Mouse (Mus musculus) midbrain, embryonic 12.5 days (tissue): ENCODE measurements around the gene Ddx25. TPM values are rescaled to one million over a fixed set of nuclear protein-coding genes. Genes with fewer than 3 reads are reported as not detected.
A peak's percentile ranks its signal among the peaks of the same experiment; 100 is the strongest.

Source experiments
- ATAC-seq: fragments of 200-750 bp; cut with Nextera tagmentation; 2 replicates; pipeline ENCODE4 v1.8.0; 2017; ENCODE audit warnings: low read depth, moderate TSS enrichment, moderate library complexity; ENCODE audit not compliant: low FRiP score
- H3K27ac ChIP-seq: fragments of 300-500 bp; sonication (generic); replicated peaks from 2 replicates; pipeline ENCODE4 v1.5.1; 2016; ENCODE audit warnings: mild to moderate bottlenecking
- H3K27me3 ChIP-seq: fragments of 300-500 bp; sonication (generic); 2 replicates; pipeline ENCODE4 v1.6.1; 2016; ENCODE audit warnings: mild to moderate bottlenecking
- H3K36me3 ChIP-seq: fragments of 300-500 bp; sonication (generic); 2 replicates; pipeline ENCODE4 v1.6.1; 2016
- H3K4me1 ChIP-seq: fragments of 300-500 bp; sonication (generic); 2 replicates; pipeline ENCODE4 v1.6.1; 2016
- H3K4me2 ChIP-seq: fragments of 300-500 bp; sonication (generic); replicated peaks from 2 replicates; pipeline ENCODE4 v1.6.1; 2016; ENCODE audit warnings: mild to moderate bottlenecking, moderate library complexity
- H3K4me3 ChIP-seq: fragments of 300-500 bp; sonication (generic); 2 replicates; pipeline ENCODE4 v1.5.1; 2016; ENCODE audit warnings: mild to moderate bottlenecking
- H3K9ac ChIP-seq: fragments of 300-500 bp; sonication (generic); replicated peaks from 2 replicates; pipeline ENCODE4 v1.6.1; 2016; ENCODE audit warnings: mild to moderate bottlenecking, moderate library complexity
- H3K9me3 ChIP-seq: fragments of 300-500 bp; sonication (generic); 2 replicates; pipeline ENCODE4 v1.6.1; 2016; ENCODE audit warnings: mild to moderate bottlenecking
- WGBS: fragments of 180-500 bp; shearing (Covaris S2); methylation state at CpG from one replicate; pipeline ENCODE4 v1.1.7; 2016; 5-methylcytosine and 5-hydroxymethylcytosine counted together
- polyA plus RNA-seq: library from polyadenylated mRNA; unstranded; fragments of >200 nt; fragmentation: Nextera tagmentation; extraction: Ambion mirVana; gene quantifications from 2 replicates; pipeline ENCODE4 v1.2.1, GENCODE M21; 2016

Ddx25 gene
- polyA plus RNA-seq, 1 experiment from 2014 or later, result 11.0 TPM

DNA sequence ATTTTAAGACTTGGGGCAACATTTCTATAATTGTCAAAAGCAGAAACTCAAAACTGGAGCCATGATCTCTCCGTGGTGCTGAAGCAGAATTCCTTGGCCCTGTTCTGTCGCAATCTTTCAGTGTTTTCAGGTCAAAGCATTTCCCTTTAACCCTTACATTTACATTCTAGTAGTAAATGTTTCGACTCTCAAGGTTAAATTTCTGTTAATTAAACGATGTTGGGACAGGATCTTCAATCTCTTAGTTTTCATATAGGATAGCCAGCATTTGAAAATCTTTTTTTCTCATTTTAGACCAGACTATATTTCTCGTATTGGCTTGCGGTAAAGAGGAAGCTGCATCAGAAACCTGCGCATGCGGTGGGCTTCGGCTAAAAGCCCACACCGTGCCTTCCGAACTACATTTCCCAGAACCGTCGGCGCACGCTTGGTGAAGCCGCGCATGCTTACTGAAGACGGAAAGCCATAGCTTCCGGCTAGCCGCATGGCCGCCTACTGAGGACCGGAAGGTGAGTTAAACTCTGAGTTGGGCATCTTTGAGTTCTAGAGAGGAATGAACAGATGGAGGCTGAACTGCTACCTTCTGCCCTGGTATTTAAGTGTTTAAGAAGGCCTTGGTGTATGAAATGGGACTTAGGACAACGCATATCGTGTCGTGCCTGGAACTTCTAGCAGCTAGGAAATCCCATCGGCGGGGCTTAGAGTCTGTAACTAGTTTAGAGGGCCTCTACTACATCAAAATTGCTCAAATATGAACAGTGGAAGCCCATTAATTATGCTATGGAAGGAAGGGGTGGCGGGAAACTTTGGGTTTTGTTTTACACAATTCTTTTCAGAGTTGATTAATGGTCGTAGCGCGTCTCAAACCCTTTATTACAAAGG lies 922 bp upstream of the Ddx25 start:
- H3K27ac ChIP-seq, result peak overlapping the region; percentile 77
- H3K36me3 ChIP-seq, result peaks cover 13% of the 10 kb centered on the region
- H3K4me3 ChIP-seq, result peak overlapping the region; percentile 60
- H3K27me3 ChIP-seq, result peaks cover 23% of the 10 kb centered on the region
- H3K9me3 ChIP-seq, result no peaks in the 10 kb centered on the region
- peak overlapping the region; percentile 92 for H3K4me2 ChIP-seq
- 2% methylated on average over 31 of the region's 31 CpGs for whole genome bisulfite sequencing
- peak overlapping the region; percentile 62 for H3K9ac ChIP-seq
- peaks cover 22% of the 10 kb centered on the region for H3K4me1 ChIP-seq
- peak; percentile 88 for ATAC-seq

DNA sequence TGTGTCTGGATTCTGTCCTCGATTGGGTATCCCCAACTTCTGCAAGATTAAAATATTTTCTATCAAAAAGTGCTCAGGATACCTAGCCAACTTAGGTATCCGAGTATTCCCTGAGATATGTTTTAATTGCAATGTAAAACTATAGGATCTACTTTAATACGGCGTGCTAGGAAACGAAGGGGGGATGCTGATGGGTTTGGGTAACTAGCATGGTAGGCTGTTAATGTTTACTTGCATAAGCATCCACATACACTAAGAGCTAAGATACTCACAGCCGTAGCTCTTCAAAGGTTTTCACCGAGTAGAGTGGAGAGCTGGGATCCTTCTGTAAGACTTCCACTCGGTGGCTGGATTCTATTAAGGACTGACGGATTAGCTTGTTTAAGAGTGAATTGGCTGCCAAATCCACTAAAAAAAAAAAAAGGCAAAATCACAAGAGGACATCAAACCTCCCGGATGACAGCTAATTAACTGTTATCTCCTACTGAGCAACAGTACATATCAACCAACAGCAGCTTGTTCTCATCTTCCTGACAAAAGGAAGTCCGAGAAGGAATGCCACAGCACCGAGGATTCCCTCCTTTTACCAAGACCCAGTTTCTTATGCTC lies 1.7 kb downstream of the Ddx25 start:
- Histone ChIP-seq H3K36me3 (peaks cover 13% of the 10 kb centered on the region), H3K9ac (no peak overlapping the region), H3K27me3 (peaks cover 23% of the 10 kb centered on the region), H3K4me3 (no peak overlapping the region), H3K9me3 (no peaks in the 10 kb centered on the region), H3K27ac (no peak overlapping the region), H3K4me1 (peaks cover 22% of the 10 kb centered on the region), H3K4me2 (no peak overlapping the region)
- WGBS, result 78% methylated on average over 12 of the region's 12 CpGs
- no peak for ATAC-seq

DNA sequence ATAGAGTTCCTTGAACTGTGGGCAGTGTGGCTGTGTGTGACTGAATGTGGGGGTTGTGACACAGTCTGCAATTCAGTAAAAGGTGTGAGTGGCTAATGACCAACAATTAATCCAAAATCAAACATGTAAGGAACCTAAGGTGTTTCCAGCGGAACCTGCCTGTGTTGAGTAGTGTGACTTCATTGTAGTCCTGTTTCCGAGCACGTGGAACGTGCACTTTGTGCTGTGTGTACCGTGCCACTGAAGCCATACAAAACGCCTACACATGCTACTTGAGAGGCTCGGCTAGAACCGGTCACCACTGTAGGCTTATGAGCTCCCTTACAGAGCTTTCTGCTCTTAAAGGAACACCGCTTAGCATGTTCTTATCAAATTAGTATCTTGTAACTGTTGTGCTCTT lies 9.9 kb downstream of the Ddx25 start:
- no peak overlapping the region for H3K9ac ChIP-seq
- no peak overlapping the region for H3K4me3 ChIP-seq
- no peak overlapping the region for H3K27ac ChIP-seq
- no peak for ATAC-seq
- no peaks in the 10 kb centered on the region for H3K27me3 ChIP-seq
- no peaks in the 10 kb centered on the region for H3K4me1 ChIP-seq
- H3K36me3 ChIP-seq, result no peaks in the 10 kb centered on the region; the same call in 1 of the 2 replicates
- no peaks in the 10 kb centered on the region for H3K9me3 ChIP-seq
- 89% methylated on average over 9 of the region's 9 CpGs for WGBS
- H3K4me2 ChIP-seq, result no peak overlapping the region

DNA sequence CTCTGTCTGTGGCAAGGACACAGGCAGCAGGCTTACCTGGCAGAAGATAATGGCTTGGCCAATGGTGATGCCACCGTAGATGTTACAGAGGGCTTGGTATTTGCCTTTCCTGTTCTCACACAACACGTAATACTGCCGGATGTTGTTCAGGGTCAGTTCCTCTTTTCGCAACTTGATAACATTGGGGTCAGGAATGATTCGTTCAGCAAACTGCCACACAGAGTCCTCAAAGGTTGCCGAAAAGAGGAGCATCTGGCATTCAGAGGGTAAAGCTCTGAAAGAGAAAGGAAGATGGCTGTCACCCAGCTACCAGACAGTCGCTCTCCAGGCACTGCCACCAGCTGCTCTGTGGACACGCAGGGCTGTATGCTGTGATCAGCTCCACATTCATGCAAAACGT lies 11.6 kb downstream of the Ddx25 start:
- Histone ChIP-seq H3K4me1 (no peaks in the 10 kb centered on the region), H3K4me2 (no peak overlapping the region), H3K27ac (no peak overlapping the region), H3K27me3 (no peaks in the 10 kb centered on the region), H3K4me3 (no peak overlapping the region), H3K9ac (no peak overlapping the region), H3K9me3 (no peaks in the 10 kb centered on the region), H3K36me3 (peaks cover 4% of the 10 kb centered on the region; the same call in 1 of the 2 replicates)
- WGBS, result 88% methylated on average over 9 of the region's 9 CpGs
- ATAC-seq, result no peak

DNA sequence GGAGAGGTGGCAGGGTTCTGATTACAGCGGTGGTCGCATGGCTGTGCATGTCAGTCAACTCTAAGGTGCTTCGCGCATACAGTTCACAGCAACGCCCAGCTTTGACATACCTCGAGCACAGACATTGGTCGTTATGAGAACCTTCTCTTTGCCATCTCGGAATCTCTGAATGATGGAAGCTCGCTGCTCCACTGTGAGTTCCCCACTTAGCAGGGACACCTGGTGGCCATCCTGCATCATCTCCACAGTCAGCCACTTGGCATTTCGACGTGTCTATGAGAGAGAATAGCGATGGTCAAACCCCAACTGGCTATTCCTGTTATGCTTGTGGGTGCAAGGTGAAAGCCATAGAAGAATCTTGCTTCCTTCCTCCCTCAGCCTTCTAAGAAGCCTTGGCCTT lies 12.6 kb downstream of the Ddx25 start:
- H3K4me1 ChIP-seq, result no peaks in the 10 kb centered on the region
- H3K27ac ChIP-seq, result no peak overlapping the region
- ATAC-seq, result no peak
- 77% methylated on average over 12 of the region's 12 CpGs for WGBS
- H3K9me3 ChIP-seq, result no peaks in the 10 kb centered on the region
- peaks cover 4% of the 10 kb centered on the region; the same call in 1 of the 2 replicates for H3K36me3 ChIP-seq
- H3K4me2 ChIP-seq, result no peak overlapping the region
- H3K27me3 ChIP-seq, result no peaks in the 10 kb centered on the region
- H3K4me3 ChIP-seq, result no peak overlapping the region
- no peak overlapping the region for H3K9ac ChIP-seq

DNA sequence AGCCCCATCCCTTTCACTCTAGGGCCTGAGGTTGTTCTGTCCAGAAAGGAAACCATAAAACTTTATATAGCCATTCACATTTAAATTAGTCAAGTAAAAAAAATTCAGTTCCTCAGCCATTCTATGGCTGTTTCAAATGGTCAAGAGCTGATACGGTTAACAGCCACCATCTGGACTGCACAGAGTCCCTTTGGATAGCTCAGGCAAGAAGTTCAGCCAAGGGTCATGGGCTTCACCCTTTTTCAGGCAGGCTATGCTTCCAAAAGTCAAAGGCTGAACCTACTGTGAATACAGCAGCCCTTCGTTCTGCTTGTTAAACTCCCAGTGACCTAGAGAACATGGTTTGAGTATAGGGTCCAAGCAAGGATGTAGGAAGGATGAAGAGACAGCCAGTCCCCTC lies 13.7 kb downstream of the Ddx25 start:
- H3K36me3 ChIP-seq, result peaks cover 4% of the 10 kb centered on the region; the same call in 1 of the 2 replicates
- no peak overlapping the region for H3K4me3 ChIP-seq
- H3K9ac ChIP-seq, result no peak overlapping the region
- H3K9me3 ChIP-seq, result no peaks in the 10 kb centered on the region
- ATAC-seq, result no peak
- WGBS, result 92% methylated on average over 2 of the region's 2 CpGs
- H3K4me2 ChIP-seq, result no peak overlapping the region
- H3K27ac ChIP-seq, result no peak overlapping the region
- H3K4me1 ChIP-seq, result no peaks in the 10 kb centered on the region
- H3K27me3 ChIP-seq, result peaks cover 5% of the 10 kb centered on the region; the same call in 1 of the 2 replicates

DNA sequence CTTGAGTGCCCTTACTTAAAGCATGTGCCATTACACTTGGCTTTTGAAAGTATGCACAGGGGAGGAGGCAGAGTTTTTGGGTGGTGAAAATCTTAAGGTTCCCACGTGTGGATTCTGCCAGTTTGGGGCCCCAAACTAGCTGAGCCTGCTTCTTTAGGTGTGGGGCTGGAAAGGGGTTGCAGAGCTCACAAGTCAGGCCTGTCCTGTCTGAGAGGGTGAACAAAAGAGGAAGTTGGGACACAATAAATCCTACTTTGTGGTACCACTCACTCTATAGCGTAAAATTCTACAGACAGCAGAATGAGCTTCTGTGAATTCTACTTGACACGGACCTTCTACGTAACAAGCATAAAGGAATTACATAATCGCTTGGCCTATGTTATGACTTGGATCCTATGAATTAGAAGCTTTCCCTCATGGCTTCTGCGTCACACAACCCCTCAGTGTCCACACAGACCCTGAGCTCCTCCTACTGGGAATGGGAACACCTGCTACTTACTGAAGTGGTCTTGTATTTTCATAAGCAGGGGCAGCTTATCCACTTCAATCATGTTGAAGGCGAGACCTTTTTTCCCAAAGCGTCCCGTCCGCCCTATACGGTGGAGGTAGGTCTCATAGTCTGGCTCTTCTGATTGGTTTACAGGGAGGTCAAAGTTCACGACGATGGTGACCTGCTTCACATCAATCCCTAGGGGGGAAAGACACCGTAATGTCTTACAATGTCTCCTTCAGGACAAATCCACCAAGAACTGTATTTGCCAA lies 15.0 kb downstream of the Ddx25 start:
- Histone ChIP-seq H3K9ac (no peak overlapping the region), H3K27me3 (peaks cover 5% of the 10 kb centered on the region; the same call in 1 of the 2 replicates), H3K4me3 (no peak overlapping the region), H3K4me2 (no peak overlapping the region), H3K9me3 (no peaks in the 10 kb centered on the region), H3K36me3 (peaks cover 4% of the 10 kb centered on the region; the same call in 1 of the 2 replicates), H3K4me1 (0 out of 2 replicates have a peak, but pooled peaks cover 3% of the 10 kb centered on the region), H3K27ac (no peak overlapping the region)
- WGBS, result 75% methylated on average over 14 of the region's 14 CpGs
- peak; percentile 41; the same call in 1 of the 2 replicates for ATAC-seq

DNA sequence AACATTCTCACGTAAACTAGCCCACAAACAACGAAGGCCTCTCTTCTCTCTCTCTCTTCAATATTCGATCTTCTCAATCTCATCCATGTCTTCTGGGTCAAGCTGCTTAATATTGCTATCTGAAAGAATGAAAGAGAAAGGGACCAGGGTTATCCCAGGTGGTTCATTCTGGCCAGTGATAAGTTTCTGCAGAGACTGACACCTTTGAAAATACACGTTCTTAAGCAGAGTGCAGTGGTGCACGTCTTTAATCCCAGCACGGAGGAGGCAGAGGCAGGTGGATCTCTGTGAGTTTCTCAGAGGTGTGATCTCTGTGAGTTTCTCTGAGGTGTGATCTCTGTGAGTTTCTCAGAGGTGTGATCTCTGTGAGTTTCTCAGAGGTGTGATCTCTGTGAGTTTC lies 16.4 kb downstream of the Ddx25 start:
- WGBS, result 70% methylated on average over 6 of the region's 6 CpGs
- H3K36me3 ChIP-seq, result peaks cover 4% of the 10 kb centered on the region; the same call in 1 of the 2 replicates
- H3K27ac ChIP-seq, result no peak overlapping the region
- H3K4me2 ChIP-seq, result no peak overlapping the region
- H3K4me1 ChIP-seq, result 0 out of 2 replicates have a peak, but pooled peaks cover 3% of the 10 kb centered on the region
- H3K27me3 ChIP-seq, result peaks cover 5% of the 10 kb centered on the region; the same call in 1 of the 2 replicates
- no peak overlapping the region for H3K9ac ChIP-seq
- H3K9me3 ChIP-seq, result no peaks in the 10 kb centered on the region
- ATAC-seq, result no peak
- no peak overlapping the region for H3K4me3 ChIP-seq

DNA sequence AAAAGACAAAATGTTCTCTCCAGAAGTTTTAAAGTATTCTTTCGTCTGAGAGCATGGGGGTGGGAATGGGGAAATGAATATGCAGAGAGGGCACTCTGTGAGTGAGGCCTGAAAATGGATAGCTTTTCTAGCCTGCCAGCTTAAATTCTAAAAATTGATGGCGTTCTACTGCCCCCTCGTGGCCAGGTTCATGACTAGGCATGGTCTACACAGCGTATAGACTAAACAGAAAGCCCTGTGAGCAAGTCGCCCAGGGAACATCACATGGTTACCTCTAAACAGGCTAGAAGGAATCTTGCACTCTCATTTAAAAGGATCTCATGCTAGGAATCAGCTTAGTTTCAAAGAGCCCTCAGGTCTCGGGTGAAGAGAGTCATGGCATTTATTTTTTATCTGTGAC lies 16.8 kb downstream of the Ddx25 start:
- 7% methylated on average over 6 of the region's 6 CpGs for WGBS
- Histone ChIP-seq H3K9ac (no peak overlapping the region), H3K27ac (no peak overlapping the region), H3K9me3 (no peaks in the 10 kb centered on the region), H3K36me3 (peaks cover 4% of the 10 kb centered on the region; the same call in 1 of the 2 replicates), H3K4me3 (no peak overlapping the region), H3K27me3 (peaks cover 5% of the 10 kb centered on the region; the same call in 1 of the 2 replicates), H3K4me1 (0 out of 2 replicates have a peak, but pooled peaks cover 3% of the 10 kb centered on the region), H3K4me2 (no peak overlapping the region)
- peak; percentile 81 for ATAC-seq

DNA sequence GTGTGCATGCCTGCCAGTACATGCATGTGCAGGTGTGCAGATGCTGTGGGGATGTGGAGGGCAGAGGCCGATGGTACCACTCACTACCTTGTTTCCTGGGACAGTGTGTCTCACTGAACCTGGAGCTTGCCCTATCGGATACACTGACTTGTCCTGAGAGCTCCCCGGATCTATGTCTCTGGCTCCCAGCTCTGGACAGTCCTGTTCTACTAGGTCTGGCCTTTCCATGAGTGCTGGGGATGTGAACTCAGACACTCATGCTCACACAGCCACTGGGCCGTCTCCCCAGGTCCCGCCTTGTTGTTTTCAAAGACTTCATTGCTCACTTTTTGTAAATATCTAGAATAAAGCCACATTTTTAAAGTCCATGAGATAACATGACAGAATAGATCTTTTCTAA lies 17.3 kb downstream of the Ddx25 start:
- Histone ChIP-seq H3K27ac (no peak overlapping the region), H3K27me3 (peaks cover 5% of the 10 kb centered on the region; the same call in 1 of the 2 replicates), H3K36me3 (peaks cover 4% of the 10 kb centered on the region; the same call in 1 of the 2 replicates), H3K4me2 (no peak overlapping the region), H3K4me1 (0 out of 2 replicates have a peak, but pooled peaks cover 3% of the 10 kb centered on the region), H3K9ac (no peak overlapping the region), H3K9me3 (no peaks in the 10 kb centered on the region), H3K4me3 (no peak overlapping the region)
- no peak for ATAC-seq
- 85% methylated on average over 5 of the region's 5 CpGs for WGBS

DNA sequence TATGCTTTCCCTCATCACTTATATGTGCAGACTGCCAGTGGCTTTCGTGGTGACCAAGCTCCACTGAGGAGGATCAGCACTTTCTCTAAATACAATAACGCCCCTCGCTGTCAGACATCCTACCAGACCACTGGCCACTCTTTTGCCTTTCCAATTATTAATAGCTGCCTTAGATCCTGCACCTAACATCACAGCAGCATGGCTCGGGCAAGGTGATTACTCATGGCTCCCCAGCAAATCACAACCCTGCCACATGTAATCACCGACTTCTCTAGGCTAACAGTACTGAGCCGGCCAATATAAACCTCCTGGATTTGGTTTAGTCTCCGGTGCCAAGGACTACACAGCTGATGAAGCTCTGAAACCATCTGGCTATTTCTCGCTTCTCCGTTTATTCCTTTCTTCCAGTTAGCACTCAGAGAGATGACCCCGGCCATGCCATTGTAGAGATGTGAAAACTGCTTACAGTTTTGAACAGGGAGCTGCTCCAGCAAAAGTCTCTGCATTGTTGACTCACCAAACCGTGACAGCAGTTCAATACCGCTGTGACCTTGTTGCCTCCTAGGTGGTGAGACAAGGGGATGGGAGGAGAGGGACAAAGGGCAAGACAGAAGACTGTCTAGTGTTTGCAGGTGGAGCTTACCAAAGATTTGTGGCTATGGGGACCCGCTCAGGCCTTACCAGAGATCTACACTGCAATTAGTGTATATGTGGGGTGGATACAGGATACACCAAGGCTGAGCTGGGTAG lies 19.2 kb downstream of the Ddx25 start:
- Histone ChIP-seq H3K27me3 (peaks cover 5% of the 10 kb centered on the region; the same call in 1 of the 2 replicates), H3K27ac (no peak overlapping the region), H3K4me3 (no peak overlapping the region), H3K4me1 (0 out of 2 replicates have a peak, but pooled peaks cover 3% of the 10 kb centered on the region), H3K36me3 (peaks cover 4% of the 10 kb centered on the region; the same call in 1 of the 2 replicates), H3K4me2 (no peak overlapping the region), H3K9me3 (no peaks in the 10 kb centered on the region), H3K9ac (no peak overlapping the region)
- ATAC-seq, result no peak
- 80% methylated on average over 13 of the region's 13 CpGs for WGBS
